Comparison of ENCODE assay signal across 8 mouse cellular contexts in the genomic region with DNA sequence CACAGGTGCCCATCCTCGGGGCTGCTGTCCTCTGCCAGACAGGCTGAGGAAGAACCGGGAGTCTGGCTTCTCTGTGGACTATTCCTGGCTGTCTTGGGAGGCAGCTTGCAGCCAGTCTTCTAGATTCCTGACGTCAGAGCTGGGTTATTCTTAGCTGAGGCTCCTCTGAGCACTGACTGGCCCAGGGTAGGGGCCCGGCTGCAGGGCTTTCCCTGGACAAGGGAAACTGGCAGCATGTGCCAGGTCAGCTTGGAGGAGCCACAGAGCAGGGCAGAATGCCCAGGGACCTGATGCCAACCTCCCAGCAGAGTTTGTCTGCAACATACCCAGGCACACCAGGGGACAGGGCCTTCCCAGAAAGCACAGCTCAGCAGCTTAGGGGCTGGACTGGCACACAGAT.
DNase-seq lines count a peak whose midpoint lies in the region; TF ChIP-seq lines count a peak whose summit lies in the region.

No protein-coding gene starts in this region.

- DNase-seq in kidney, adult 9 months, result peak; percentile 30
- DNase-seq in kidney, postnatal 4 days, result no peak
- DNase-seq in brain, embryonic 14.5 days (ENCODE audit: low read depth), result peak; percentile 77
- peak; percentile 81 to 91 for DNase-seq in frontal cortex, postnatal 36 days (ENCODE audit: low spot score in 2 of 2)
- peak; percentile 85 for DNase-seq in heart, postnatal 4 days
- DNase-seq in lung, postnatal 4 days, result peak; percentile 15 to 57
- DNase-seq in spleen, adult 18-20 months, result no peak
- DNase-seq in embryo, embryonic 9.5 days (ENCODE audit: extremely low spot score), result no peak

- TF ChIP-seq CTCF in brain, embryonic 14.5 days (IDR thresholded peaks at IDR 0.05; ENCODE audit: borderline replicate concordance, extremely low read depth, insufficient read depth, insufficient read length), result no peak

- TF ChIP-seq POLR2A in brain, embryonic 14.5 days (IDR thresholded peaks at IDR 0.05; ENCODE audit: borderline replicate concordance, extremely low read depth, insufficient read depth, insufficient read length, poor library complexity, severe bottlenecking), result no peak

Comparison
In these comparisons a context has a peak if more than half of its experiments do, and no peak if none do; other contexts are left out.
1. DNase-seq: peak in kidney, adult 9 months (single experiment), brain, embryonic 14.5 days (single experiment), frontal cortex, postnatal 36 days (2 of 2), heart, postnatal 4 days (single experiment) and lung, postnatal 4 days (2 of 2); none in kidney, postnatal 4 days (0 of 2), spleen, adult 18-20 months (0 of 2) and embryo, embryonic 9.5 days (single experiment).